Mouse (Mus musculus) CH12.LX (cell line): ENCODE measurements around the gene Vhl.

Experiments used
- CTCF ChIP-seq, 2 experiments: IDR thresholded peaks in 1 of 2; conservative IDR thresholded peaks in 1 of 2; 2 replicates each; pipeline ENCODE4 v1.5.1; 2011 to 2012; ENCODE audit warnings: low read depth in 2 of 2, low read length in 2 of 2, improper control_type of control experiment in 1 of 2, inconsistent platforms in 1 of 2, mild to moderate bottlenecking in 1 of 2, moderate library complexity in 1 of 2
- EP300 ChIP-seq: IDR thresholded peaks from 2 replicates; pipeline ENCODE4 v1.6.1; 2011; ENCODE audit warnings: low read length, improper control_type of control experiment
- MAX ChIP-seq: IDR thresholded peaks from 2 replicates; pipeline ENCODE4 v1.6.1; 2011; ENCODE audit warnings: low read length, improper control_type of control experiment
- MAZ ChIP-seq: IDR thresholded peaks from 2 replicates; pipeline ENCODE4 v1.6.1; 2012; ENCODE audit warnings: low read depth, mild to moderate bottlenecking, inconsistent platforms, low read length, improper control_type of control experiment, moderate library complexity
- MYC ChIP-seq: IDR thresholded peaks from 2 replicates; pipeline ENCODE4 v1.6.1; 2011; ENCODE audit warnings: low read depth, mild to moderate bottlenecking, improper control_type of control experiment, low read length
- POLR2AphosphoS2 ChIP-seq: IDR thresholded peaks from 2 replicates; pipeline ENCODE4 v1.6.1; 2011; ENCODE audit warnings: low read depth, low read length, improper control_type of control experiment
- RCOR1 ChIP-seq: conservative IDR thresholded peaks from 2 replicates; pipeline ENCODE4 v1.6.1; 2012; ENCODE audit warnings: low read depth, mild to moderate bottlenecking, inconsistent platforms, low read length, improper control_type of control experiment
- TBP ChIP-seq: conservative IDR thresholded peaks from 2 replicates; pipeline ENCODE4 v1.6.1; 2011; ENCODE audit warnings: low read depth, low read length, improper control_type of control experiment
- UBTF ChIP-seq: IDR thresholded peaks from 2 replicates; pipeline ENCODE4 v1.6.1; 2012; ENCODE audit warnings: low read depth, mild to moderate bottlenecking, inconsistent platforms, low read length, improper control_type of control experiment, moderate library complexity
- USF1 ChIP-seq: IDR thresholded peaks from 2 replicates; pipeline ENCODE4 v1.6.1; 2014; ENCODE audit warnings: low read depth, mild to moderate bottlenecking, inconsistent platforms, low read length, improper control_type of control experiment
- ZKSCAN1 ChIP-seq: IDR thresholded peaks from 2 replicates; pipeline ENCODE4 v1.6.1; 2012; ENCODE audit warnings: low read depth, inconsistent platforms, low read length, improper control_type of control experiment, borderline replicate concordance

DNA sequence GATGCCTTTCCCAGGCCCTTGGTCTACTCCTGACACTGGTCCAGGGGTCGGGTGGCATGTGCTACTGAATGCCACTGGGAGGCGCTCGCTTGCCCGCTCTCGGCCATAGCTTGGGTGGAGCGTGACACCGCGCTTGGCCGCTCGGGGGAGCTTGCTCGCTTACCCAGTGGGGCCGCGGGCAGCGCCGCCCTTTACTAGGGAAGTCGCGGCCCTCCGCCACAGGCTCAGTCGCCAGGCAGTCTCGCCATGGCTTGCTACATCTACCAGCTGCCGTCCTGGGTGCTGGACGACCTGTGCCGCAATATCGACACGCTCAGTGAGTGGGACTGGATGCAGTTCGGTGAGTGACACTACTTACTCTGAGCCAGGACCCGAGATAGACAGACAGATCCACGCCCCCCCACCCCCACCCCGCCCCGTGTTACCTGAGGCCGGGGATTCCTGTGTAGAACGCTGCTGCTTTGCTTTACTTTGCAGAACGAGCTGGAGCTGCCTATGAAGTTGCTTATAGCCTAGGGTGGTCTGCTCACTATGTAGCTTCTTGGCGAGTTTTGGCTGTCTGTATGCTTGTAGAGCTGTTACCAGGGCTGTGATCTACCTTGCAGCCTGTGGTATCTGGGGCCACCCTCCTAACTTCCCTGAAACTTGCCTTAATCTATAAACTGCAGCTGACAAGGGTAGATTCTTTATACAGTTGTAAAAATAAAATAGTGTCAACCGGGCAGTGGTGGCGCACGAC is 14.7 kb downstream of the Vhl start, which contains the start of gene Irak2:
- peak; percentile 91 for TF ChIP-seq MAZ
- peak; percentile 90 for TF ChIP-seq UBTF
- TF ChIP-seq CTCF (conservative IDR thresholded peaks at IDR 0.05 in 1 of 2, IDR thresholded peaks at IDR 0.05 in 1 of 2; ENCODE audit: low read depth in 2 of 2, low read length in 2 of 2): peak; percentile 45 to 100; a peak in 3 of 4 replicates
- TF ChIP-seq USF1: peak; percentile 14; the same call in 1 of the 2 replicates
- no peak; the same call in 1 of the 2 replicates for TF ChIP-seq RCOR1
- TF ChIP-seq POLR2AphosphoS2: peak; percentile 53; the same call in 1 of the 2 replicates
- TF ChIP-seq EP300: no peak
- 0 out of 2 replicates have a peak, but pooled peaks have one; percentile 42 for TF ChIP-seq TBP
- TF ChIP-seq ZKSCAN1: no peak
- peak; percentile 87 for TF ChIP-seq MAX
- peak; percentile 68 for TF ChIP-seq MYC
